In genomic region chr9:80173629-80174028, GRCm38 (mm10) we compare ENCODE assay signal across 8 mouse cellular contexts. TPM values are rescaled to one million over a fixed set of nuclear protein-coding genes. Genes with fewer than 3 reads are reported as not detected.
A peak's percentile ranks its signal among the peaks of the same experiment; 100 is the strongest.
DNase-seq lines count a peak whose midpoint lies in the region; ATAC-seq lines count a peak whose summit lies in the region.

No protein-coding gene starts in this region.

- H3K27me3 ChIP-seq in forebrain, embryonic 14.5 days (replicated peaks; ENCODE audit: control insufficient read depth, insufficient read depth, low read length), result no peaks in the 10 kb centered on the region
- H3K27me3 ChIP-seq in hindbrain, embryonic 13.5 days, result no peaks in the 10 kb centered on the region

- peak; percentile 37 for DNase-seq in embryo, embryonic 10.5 days (ENCODE audit: low spot score)
- no peak for DNase-seq in embryo, embryonic 11 days
- peak; percentile 76 for DNase-seq in brain, adult 2 months (ENCODE audit: low read depth, low spot score)
- peak; percentile 23 for DNase-seq in forebrain, embryonic 14.5 days (ENCODE audit: low spot score)
- DNase-seq in right cerebral cortex, postnatal 4 days, result peak; percentile 15
- no peak for DNase-seq in thymus, postnatal 4 days

- ATAC-seq in forebrain, embryonic 14.5 days, result peak; percentile 49; the same call in 1 of the 2 replicates
- peak; percentile 73 for ATAC-seq in hindbrain, embryonic 13.5 days (ENCODE audit: low FRiP score)
- ATAC-seq in megakaryocyte, adult 5-6 weeks (ENCODE audit: poor library complexity, severe bottlenecking), result 0 out of 2 replicates have a peak, but pooled peaks have one; percentile 12

- WGBS in forebrain, embryonic 14.5 days, result 35% methylated on average over 9 of the region's 9 CpGs
- WGBS in hindbrain, embryonic 13.5 days, result 29% methylated on average over 9 of the region's 9 CpGs

- no peak overlapping the region for H3K4me2 ChIP-seq in forebrain, embryonic 14.5 days (ENCODE audit: low read length)
- H3K4me2 ChIP-seq in hindbrain, embryonic 13.5 days, result no peak overlapping the region

- no peak overlapping the region for H3K27ac ChIP-seq in forebrain, embryonic 14.5 days (ENCODE audit: low read depth, low read length)
- H3K27ac ChIP-seq in hindbrain, embryonic 13.5 days, result 0 out of 2 replicates have a peak overlapping the region, but pooled peaks have one; percentile 40

- no peak overlapping the region for H3K4me3 ChIP-seq in forebrain, embryonic 14.5 days (ENCODE audit: low read depth, low read length)
- H3K4me3 ChIP-seq in hindbrain, embryonic 13.5 days, result no peak overlapping the region

- no peaks in the 10 kb centered on the region for H3K9me3 ChIP-seq in forebrain, embryonic 14.5 days (replicated peaks; ENCODE audit: control insufficient read depth, low read length)
- no peaks in the 10 kb centered on the region for H3K9me3 ChIP-seq in hindbrain, embryonic 13.5 days

- H3K36me3 ChIP-seq in forebrain, embryonic 14.5 days (ENCODE audit: control insufficient read depth, insufficient read depth, low read length), result no peaks in the 10 kb centered on the region
- H3K36me3 ChIP-seq in hindbrain, embryonic 13.5 days, result no peaks in the 10 kb centered on the region

- H3K4me1 ChIP-seq in forebrain, embryonic 14.5 days (ENCODE audit: control insufficient read depth, insufficient read depth, low read length), result peaks cover under 1% of the 10 kb centered on the region; the same call in 1 of the 2 replicates
- peaks cover 4% of the 10 kb centered on the region for H3K4me1 ChIP-seq in hindbrain, embryonic 13.5 days (replicated peaks)

- no peak overlapping the region for H3K9ac ChIP-seq in forebrain, embryonic 14.5 days (ENCODE audit: low read length)
- peak overlapping the region; percentile 5; the same call in 1 of the 2 replicates for H3K9ac ChIP-seq in hindbrain, embryonic 13.5 days

RNA-seq across cellular contexts. Expression of gene Myo6, which starts 8.8 kb away (rescaled TPM):
- 10.2 and 14.6 TPM in 2 replicates for polyA plus RNA-seq in forebrain, embryonic 14.5 days (2014; fragmentation: Nextera tagmentation; extraction: Ambion mirVana)
- 19.1 and 19.7 TPM in 2 replicates for polyA plus RNA-seq in hindbrain, embryonic 13.5 days (2015; fragmentation: Nextera tagmentation; extraction: Ambion mirVana)
- 0.51 and 0.93 TPM in 2 replicates for total RNA-seq in megakaryocyte, adult 5-6 weeks (2015)
- total RNA-seq in megakaryocyte, adult 5-6 weeks (2017), result 0.94 and 1.3 TPM in 2 replicates

Comparison
In these comparisons a context has a peak if more than half of its experiments do, and no peak if none do; other contexts are left out.
1. DNase-seq: peak in embryo, embryonic 10.5 days (single experiment), brain, adult 2 months (single experiment), forebrain, embryonic 14.5 days (single experiment) and right cerebral cortex, postnatal 4 days (single experiment); none in embryo, embryonic 11 days (single experiment) and thymus, postnatal 4 days (single experiment).
2. ATAC-seq: peak in every context shown above with its lines; median percentile 73 in hindbrain, embryonic 13.5 days; 49 in forebrain, embryonic 14.5 days; 12 in megakaryocyte, adult 5-6 weeks.